Mouse (Mus musculus) right cerebral cortex, adult 2 months (tissue): ENCODE measurements at regions not wholly inside any gene's neighbourhood (a gene's known extent, or its start where the extent isn't known, plus 50 kb on each side); places are given as distances from the start of the nearest gene placed in this dataset.
"Not testable (repeated sequence)": the region's sequence is repeated elsewhere in the genome, so short reads cannot be mapped to it uniquely, and the experiment has no call there.

Experiments used
- DNase-seq, 2 experiments: peaks; one replicate each; pipeline ENCODE4 v3.0.0; 2021 to 2022; ENCODE audit warnings: low spot score in 2 of 2

DNA sequence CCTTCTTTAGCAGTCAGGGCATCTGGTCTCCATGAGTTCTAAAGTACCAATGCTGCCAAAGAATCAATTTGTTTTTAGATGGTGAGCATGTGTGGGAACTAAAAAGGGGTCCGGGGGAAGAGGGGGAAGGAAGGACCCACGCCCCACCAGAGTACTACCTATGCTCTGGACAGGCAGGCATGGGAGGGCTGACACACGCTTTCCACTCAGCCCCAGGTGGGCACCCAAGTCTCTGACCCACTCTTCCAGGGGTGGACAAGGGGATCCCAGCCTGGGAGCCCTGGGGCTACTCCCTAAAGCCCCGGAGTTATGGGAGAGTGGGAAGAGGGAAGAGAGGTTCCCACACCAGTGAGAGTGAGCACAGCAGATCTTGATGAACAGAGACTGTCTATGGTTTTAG lies 1446.9 kb downstream of the Zfp704 start:
- no peak for DNase-seq

DNA sequence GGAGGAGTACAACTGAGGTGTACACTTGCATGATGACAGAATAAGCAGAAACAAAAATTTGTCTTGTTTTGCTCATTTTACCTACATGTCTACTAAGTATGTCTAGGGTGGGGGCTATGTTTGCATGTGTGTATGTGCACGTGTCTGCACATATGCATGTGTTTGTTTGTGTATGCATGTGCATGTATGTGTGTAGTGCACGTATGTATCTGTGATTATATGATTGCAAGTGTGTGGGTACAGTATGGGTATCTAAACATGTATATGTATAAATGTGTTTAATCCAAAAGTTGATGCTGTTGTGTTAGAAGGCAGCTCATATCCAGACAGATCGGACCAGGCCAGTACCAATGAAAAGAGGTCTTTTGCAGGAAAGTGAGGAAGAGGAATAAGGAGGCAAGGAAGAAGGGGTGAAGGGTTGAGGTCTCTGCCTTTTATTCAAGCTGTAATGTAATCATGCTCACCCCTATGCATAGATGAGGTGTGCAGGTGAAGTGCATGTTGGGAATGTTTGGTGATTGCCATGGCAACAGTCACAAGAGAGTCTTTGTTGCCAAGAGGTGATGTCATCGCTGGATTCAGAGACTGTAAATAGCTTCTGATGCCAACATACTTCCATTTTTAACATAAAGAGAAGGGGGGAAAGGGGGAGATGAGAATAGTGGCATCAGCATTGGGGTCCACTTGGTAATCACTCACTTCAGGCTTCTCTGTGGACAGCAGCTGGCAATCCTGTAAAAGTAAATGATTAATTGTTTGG lies 1447.7 kb downstream of the Zfp704 start:
- peak; percentile 22 to 24 for DNase-seq

DNA sequence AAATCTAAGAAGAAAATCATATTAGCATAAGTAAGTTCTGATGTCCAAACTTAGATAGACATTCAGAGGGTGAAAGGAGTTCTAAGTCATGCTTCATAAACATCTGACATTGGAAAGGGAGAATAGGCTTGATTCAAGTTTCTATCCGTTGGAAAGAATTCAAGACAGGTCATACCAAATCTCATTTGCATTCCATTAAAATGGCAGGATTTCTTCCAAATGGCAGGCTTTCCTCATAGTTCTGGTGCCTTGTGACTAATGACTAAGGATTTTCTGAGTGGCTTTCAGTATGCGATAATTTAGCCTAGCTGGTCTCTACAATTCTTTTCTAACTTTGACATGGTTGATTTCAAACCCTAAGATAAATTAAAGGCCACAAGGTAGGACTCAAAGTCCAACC lies 1466.9 kb downstream of the Zfp704 start:
- no peak for DNase-seq

DNA sequence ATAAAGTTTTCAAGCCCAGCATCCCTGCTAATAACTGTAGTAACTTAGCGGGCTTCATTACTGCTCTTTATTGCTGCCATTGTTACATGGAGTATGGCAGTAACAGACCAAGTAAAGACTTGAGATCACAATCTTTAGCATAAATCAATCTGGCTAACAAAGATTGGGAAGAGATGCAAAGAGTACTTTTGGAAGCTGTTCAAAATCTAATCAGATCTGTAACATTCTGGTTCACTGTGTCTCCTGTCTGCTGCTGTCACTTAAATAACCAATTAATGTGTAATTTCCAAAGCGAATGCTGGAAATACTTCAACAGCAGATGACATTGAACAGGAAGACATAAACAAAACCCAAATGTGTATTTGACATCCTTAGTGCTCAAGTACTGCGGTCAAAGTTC lies 1467.7 kb downstream of the Zfp704 start:
- no peak for DNase-seq

DNA sequence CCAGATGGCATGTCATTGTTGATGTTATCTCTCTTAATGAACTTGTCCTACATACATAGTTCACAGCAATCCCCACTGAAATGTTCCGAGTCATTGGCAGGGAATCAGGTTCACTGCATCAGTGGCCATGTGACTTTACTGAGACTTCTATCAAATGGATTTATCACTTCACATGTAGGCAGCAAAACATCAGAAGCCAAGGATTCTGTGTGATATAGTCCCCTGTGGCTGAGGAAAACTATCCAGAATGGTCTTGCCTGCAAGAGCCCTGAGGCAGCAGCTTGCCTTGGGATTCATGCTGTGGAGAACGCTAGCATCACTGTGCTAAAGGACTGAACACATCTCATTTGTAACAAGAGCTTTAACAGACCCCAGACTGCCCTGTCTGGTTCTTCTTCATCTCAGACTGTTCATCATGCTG lies 1468.2 kb downstream of the Zfp704 start:
- no peak for DNase-seq

DNA sequence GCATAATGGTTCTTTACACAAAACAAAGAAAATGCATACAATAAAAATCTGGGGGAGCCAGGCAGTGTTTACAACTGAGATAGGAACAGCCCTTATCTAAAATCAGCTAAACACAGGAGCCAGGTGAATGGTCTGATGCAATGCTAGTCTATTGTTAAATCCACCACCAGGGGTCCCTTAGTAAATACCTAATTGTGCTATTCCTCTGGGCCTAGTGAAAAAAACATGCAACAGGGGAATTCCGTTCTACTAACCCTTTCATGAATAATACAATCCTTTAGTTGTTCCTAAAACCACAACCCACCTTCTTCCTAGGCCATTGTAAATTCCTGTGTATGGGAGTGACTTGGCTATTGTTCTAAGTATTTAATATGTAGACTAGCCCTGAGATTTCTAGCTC lies 1486.2 kb downstream of the Zfp704 start:
- DNase-seq = not testable (repeated sequence)

DNA sequence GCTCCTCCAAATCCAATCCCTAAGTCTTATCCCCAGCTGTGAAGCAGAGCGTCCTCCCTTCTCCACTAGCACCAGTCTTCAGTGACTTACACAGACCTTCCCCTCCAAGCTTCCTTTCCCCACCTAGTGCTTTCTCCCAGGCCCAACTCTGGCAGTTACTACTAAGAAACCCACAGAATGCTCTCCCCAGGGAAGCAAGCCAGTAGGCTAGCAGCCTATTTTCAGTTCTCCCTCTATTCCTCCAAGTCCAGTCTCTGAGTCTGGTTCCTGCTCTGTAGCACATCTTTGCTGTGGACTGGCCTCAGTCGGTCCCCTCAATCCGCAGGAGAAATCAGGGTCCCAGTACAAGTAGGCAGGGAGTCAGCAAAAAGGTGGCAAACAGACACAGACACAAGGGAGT lies 1486.7 kb downstream of the Zfp704 start:
- DNase-seq = no peak

DNA sequence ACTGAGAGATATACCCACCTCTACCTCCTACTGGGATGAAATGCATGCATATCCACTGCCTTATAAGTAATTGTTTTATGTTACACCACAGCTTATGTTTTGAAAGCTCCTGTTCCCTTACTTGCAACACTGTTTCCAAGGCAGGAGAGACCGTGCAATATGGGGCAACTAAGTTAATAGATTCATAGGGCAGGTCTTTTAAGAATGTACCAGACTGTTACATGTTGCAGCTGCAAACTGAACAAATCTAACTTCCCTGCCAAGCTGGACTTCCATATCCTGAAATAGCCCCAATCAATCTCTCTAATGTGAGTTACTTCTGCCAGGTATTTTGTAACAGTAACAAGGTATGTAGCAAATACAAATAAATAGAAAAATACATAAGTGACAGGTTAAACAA lies 1478.0 kb upstream of the 1700008P02Rik start:
- no peak for DNase-seq

DNA sequence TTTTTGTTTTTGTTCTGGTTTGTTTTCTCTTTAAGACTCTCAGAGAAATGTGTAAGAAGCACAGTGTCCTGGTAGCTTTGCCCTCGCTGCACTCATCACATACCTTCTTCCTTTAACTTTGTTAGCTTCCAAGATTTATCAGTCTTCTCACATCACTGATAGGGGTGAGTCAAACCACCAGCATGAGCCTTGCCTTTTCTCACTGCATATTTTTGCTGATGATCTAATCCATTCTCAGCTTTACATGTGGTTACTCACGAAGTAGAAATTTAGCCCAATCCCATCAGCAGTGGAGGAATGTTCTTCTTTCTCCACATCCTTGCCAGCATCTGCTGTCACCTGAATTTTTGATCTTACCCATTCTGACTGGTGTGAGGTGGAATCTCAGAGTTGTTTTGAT lies 1464.5 kb upstream of the 1700008P02Rik start:
- DNase-seq = no peak

DNA sequence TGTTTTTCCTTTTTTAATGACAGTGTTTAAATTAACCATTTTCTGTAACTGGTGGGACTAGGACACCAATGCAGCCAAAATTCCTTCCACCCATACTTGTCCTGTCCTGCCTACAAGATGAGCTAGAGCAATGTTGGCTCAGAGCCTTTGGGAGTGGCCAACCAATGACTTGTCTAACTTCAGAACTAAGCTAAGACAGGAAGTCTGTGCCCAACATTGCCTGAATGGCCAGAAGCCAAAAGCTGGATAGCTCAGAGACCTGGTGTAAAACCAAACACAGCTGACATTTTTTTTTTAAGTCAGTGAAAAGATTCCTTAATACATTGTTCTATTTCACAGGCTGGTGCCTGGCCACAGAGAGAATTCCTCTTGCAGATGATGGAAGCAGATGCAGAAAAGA lies 1433.5 kb upstream of the 1700008P02Rik start:
- DNase-seq = no peak

DNA sequence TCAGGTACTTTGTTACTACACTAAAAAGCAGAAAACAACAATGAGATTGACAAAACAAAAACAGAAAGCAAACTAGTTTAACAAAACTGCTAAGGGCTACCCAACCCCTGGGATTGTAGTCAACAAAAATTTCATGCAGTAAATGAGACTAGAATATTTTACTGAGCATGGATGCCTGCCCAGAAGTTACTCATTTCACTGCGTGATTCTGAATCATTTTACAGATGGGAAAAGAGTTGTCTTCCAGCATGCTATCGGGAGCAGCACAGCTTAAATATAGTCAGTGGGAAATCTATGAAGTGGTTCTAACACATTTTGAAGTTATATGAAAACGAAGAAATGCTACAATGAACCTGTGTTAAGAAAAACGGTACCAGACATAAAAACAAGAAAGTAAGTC lies 1430.9 kb upstream of the 1700008P02Rik start:
- DNase-seq = peak; percentile 54 to 59

DNA sequence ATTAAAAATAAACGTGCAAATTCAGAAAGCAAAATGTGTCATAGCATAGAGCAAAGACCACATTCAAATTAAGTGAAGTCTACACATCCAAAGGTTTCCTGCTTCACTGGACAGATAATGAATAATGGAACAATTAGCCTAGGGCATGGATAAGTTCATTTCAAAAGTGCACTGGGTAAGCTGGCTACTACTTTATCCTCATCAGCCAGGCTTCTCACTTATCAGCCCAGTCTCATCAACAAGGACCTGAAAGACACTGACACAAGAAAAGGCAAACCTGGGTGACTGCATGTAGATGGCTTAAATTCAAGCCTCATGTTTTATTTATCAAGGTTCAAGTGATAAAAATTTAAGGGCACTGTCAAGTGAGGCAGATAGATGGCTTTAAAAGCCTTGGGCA lies 1429.5 kb upstream of the 1700008P02Rik start:
- no peak for DNase-seq

DNA sequence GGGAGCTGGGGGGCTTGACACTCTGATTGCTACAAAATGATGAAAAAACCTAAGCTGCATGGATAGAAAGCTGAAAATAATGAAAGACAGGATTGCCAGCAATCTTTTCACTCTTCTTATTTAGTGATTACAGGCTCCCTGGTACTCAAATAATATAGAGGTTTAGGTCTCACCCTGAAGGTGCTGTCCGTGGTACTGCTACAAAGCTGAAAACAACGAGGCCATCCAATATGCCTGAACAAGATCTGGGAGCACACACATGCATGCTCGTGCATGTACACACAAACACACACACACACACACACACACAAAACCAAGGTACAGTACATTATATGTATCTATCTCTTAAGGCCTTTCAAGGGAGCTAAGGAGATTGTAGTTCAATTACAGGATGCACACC lies 1426.1 kb upstream of the 1700008P02Rik start:
- DNase-seq = no peak

DNA sequence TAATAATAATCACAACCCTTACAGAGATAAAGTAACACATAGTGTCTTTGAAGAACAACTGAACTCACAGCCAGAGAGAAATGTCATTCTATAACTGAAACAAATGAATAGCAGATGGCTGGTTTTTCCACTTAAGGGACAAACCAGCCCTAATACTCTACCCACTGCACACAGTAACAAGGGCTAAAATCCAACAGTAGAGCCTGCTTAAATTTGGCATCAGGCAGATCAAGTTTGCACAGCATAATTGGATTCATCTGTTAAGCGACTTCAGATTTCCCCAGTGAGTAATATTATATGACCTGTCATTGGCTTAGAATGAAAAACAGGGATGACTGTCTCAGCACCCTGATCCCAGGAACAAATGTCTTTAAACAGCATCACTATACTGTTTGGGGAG lies 1416.5 kb upstream of the 1700008P02Rik start:
- no peak for DNase-seq

DNA sequence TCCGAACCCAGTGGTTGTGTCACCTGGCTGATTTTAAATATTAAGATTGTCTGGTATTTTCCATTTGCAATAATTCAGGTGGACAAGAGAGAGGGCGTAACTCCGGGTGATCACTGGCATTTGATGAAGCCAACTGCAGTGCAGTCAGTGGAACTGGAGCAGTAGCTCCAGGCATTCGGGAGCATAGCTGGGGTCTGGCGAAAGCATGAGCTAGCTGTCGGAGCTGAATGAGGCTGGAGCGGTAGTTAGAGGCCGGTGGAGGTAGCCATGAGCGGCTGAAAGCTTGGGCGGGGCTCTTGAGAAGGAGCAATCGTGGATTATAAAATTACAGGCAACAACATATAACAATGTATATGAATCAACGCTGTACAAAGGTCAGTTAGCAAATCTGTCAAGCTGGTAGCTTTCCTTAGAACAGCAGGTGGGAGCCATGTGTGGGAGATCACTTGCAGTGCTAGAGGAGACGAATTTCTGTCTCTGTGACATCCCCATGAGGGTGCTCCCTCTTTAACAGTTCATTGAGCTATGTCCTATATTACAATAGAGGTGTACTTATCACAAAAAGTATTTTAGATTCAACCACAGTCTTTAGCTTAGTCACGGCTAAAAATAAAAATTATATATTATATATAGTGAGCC lies 1415.0 kb upstream of the 1700008P02Rik start:
- DNase-seq = peak; percentile 10

DNA sequence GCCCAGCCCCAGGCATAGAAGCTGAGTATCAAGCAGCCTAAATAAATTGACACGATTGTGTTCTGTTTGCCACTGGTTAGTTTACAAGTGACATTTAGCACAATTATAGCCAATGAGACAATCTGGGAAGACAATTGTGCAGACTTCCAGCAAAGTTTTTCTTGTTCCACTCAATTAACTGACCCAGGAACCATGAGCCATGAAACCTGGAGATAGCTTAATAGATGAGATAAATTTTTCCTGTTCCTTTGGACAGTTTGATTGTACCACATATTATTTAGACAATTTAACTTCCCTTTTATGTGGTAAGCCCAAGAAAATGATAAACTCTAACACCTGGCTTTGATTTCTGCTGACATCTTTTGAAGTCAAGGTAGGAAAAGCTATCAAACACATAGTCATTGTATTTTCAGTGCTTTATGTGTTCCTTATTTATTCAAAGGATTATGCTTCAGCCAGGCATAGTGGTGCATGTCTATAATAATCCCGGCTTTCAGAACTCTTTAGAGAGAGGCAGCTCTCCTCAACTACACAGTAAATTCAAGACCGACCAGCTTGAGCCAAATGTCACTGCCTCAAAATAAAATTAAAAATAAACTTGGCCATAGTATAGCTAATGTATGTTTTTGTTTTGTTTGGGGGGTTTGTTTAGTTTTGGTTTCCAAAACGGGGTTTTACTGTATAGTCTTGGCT lies 1406.2 kb upstream of the 1700008P02Rik start:
- no peak for DNase-seq

DNA sequence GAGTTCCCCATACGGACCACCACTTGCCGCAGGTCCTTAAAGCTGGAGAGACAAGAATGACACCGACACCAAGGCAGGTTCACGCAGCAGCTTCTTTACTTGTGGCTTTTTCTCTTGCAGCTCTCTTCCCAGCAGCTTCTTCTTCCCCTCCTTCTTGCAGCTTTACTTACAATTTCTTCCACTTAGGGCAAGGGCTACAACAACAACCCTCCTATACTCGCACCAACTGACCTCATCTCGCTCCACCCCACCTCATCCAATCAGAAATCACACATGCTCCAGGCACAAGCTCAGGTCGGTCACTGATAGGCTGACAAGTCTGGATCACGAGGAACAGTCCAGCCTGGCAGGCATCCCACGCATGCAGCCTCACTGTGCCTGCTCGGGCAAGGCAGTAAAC lies 1402.4 kb upstream of the 1700008P02Rik start:
- no peak for DNase-seq

DNA sequence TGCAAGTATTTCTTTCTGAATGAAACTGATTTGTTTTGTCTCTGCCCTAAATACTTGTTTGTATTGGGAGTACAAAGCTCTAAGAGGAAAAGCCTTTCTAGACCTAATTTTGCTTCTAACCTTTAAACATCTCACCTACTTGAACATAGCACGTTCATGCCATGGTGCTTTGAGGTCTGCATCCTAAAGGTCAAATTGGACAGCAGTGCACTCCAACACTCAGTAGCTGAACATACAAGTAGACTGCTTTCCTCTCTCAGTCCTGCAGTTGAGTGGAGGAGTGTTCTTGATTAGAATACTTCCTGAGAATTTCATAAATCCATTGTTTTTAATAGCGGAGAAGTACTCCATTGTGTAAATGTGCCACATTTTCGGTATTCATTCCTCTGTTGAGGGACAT lies 1397.2 kb upstream of the 1700008P02Rik start:
- no peak for DNase-seq

DNA sequence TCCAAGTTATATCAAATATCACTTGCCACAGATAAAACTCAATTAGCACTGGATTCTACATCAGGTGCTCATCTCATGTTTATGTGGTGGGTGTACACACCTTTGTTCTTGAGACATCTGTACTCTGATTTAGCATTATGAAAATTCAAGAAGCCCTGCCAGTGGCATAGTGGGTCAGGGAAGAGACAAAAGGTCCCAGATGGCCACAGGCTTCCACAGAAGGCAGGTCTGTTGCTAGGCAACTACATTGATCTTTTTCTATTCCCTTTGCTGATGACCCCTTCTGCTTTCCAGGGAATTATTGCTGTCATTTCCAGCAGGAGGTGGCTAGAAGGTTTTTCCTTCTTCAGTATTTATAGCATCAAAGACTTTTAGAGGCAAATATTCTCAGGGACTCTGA lies 1396.7 kb upstream of the 1700008P02Rik start:
- DNase-seq = no peak

DNA sequence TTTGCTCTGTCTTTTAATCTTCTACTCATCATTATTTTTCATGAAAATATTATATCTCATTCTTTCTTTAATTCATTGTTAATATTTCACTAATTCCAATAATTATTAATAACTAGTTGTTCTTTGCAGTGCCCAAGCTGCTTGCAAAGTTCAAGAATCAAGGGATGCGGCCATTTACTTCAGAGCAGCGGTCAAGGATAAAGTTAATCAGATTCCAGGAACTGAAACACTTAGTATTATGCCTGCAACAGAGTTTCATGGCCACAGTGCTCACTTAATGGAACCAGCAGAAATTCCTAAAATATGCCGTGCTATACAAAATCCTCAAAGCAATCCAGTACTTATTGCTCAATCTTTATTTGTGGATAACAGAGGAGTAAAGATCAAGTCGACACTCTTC lies 1389.7 kb upstream of the 1700008P02Rik start:
- DNase-seq = no peak

DNA sequence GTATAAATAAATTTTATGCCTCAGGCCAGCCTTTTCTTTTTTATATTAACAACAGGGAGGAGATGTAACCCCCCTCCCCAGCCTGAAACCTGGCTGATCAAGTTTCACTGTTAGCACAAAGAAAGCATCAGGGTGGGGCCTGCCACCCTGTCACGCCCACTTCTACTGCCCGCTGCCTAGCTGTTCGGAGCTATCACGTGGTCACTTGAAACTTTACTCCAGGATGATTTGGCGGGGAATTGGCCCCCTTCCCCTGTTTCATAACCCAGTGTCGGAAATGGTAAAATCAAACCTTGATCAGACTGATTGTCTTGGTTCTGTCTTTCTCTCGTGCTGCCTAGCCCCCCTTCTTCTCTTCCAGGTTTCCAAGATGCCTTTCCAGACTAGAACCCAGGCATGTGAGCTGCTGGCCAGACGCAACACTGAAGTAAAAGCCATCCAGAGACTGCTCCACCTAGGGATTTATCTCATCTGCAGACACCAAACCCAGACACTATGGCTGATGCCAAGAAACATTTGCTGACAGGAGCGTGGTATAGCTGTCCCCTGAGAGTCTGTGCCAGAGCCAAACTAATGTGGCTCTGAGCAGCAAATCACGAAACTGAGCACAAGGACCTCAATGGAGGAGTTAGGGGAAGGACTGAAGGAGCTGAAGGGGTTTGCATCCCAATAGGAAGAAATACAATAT lies 1386.6 kb upstream of the 1700008P02Rik start:
- DNase-seq = no peak

DNA sequence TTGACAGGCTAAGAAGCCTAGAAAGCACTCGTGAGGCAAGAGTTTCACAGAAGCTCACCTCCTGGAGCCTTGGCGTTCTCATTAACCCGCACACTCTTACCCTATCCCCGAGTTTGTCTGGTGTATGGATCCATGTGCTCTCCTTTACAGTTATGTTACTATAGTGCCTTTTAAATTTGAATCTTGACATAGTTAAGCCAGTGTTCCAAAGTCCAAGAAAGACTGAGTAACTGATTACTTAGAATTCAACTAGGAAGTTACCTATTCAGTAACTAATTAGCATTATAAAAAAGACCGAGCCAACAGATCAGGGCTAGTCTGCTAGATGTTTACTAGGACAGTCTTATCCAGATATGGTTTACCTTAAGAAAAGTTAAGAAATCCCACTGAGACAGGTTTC lies 1386.0 kb upstream of the 1700008P02Rik start:
- DNase-seq = no peak
